Mouse (Mus musculus) forebrain, embryonic 15.5 days (tissue): ENCODE measurements around the gene Rasl11b. TPM values are rescaled to one million over a fixed set of nuclear protein-coding genes. Genes with fewer than 3 reads are reported as not detected.

Experiments
- ATAC-seq: fragments of 200-750 bp; cut with Nextera tagmentation; replicated peaks from 2 replicates; pipeline ENCODE4 v1.8.0; 2017; ENCODE audit warnings: mild to moderate bottlenecking, moderate TSS enrichment, moderate library complexity
- H3K27ac ChIP-seq: fragments of 300-500 bp; sonication (generic); replicated peaks from 2 replicates; pipeline ENCODE4 v1.5.1; 2015; ENCODE audit warnings: mild to moderate bottlenecking, inconsistent platforms
- H3K27me3 ChIP-seq: fragments of 300-500 bp; sonication (generic); 2 replicates; pipeline ENCODE4 v1.6.1; 2015; ENCODE audit warnings: inconsistent platforms
- H3K36me3 ChIP-seq: fragments of 300-500 bp; sonication (generic); 2 replicates; pipeline ENCODE4 v1.6.1; 2015; ENCODE audit warnings: mild to moderate bottlenecking, inconsistent platforms
- H3K4me1 ChIP-seq: fragments of 300-500 bp; sonication (generic); 2 replicates; pipeline ENCODE4 v1.6.1; 2015; ENCODE audit warnings: inconsistent platforms
- H3K4me2 ChIP-seq: fragments of 300-500 bp; sonication (generic); replicated peaks from 2 replicates; pipeline ENCODE4 v1.6.1; 2015; ENCODE audit warnings: mild to moderate bottlenecking, inconsistent platforms
- H3K4me3 ChIP-seq: fragments of 300-500 bp; sonication (generic); 2 replicates; pipeline ENCODE4 v1.5.1; 2015; ENCODE audit warnings: mild to moderate bottlenecking, inconsistent platforms
- H3K9ac ChIP-seq: fragments of 300-500 bp; sonication (generic); replicated peaks from 2 replicates; pipeline ENCODE4 v1.6.1; 2015; ENCODE audit warnings: mild to moderate bottlenecking, inconsistent platforms
- H3K9me3 ChIP-seq: fragments of 300-500 bp; sonication (generic); 2 replicates; pipeline ENCODE4 v1.6.1; 2016; ENCODE audit warnings: inconsistent platforms
- WGBS: fragments of 180-500 bp; shearing (Covaris S2); methylation state at CpG from one replicate; pipeline ENCODE4 v1.1.7; 2015; ENCODE audit warnings: mixed read lengths; 5-methylcytosine and 5-hydroxymethylcytosine counted together
- polyA plus RNA-seq: library from polyadenylated mRNA; unstranded; fragments of >200 nt; fragmentation: Nextera tagmentation; extraction: Ambion mirVana; gene quantifications from 2 replicates; pipeline ENCODE4 v1.2.1, GENCODE M21; 2015

Rasl11b gene
- polyA plus RNA-seq, result 30.9 TPM in 2 replicates

GRCm38 (mm10) chr5:74194841-74195613 lies at the start of gene Rasl11b:
Gene Rasl11b, plus strand, starts transcription at chr5:74195286.
- Histone ChIP-seq H3K4me2 (peak within 1 kb of the TSS; percentile 88), H3K36me3 (no peaks in the 10 kb centered on the region), H3K9ac (peak within 1 kb of the TSS; percentile 88), H3K27ac (peak within 1 kb of the TSS; percentile 74), H3K9me3 (no peaks in the 10 kb centered on the region), H3K4me3 (peak within 1 kb of the TSS; percentile 92), H3K27me3 (no peaks in the 10 kb centered on the region), H3K4me1 (peaks cover 42% of the 10 kb centered on the region)
- ATAC-seq, result peak; percentile 97
- under 1% methylated on average over 81 of the region's 82 CpGs for WGBS

GRCm38 (mm10) chr5:74147631-74148030 lies 47.5 kb upstream of the Rasl11b start:
- no peak overlapping the region for H3K4me2 ChIP-seq
- H3K36me3 ChIP-seq, result no peaks in the 10 kb centered on the region
- H3K27me3 ChIP-seq, result no peaks in the 10 kb centered on the region
- no peaks in the 10 kb centered on the region for H3K4me1 ChIP-seq
- no peak overlapping the region for H3K27ac ChIP-seq
- no peak for ATAC-seq
- WGBS, result 92% methylated on average over 10 of the region's 10 CpGs
- H3K9me3 ChIP-seq, result no peaks in the 10 kb centered on the region
- no peak overlapping the region for H3K4me3 ChIP-seq
- no peak overlapping the region for H3K9ac ChIP-seq

GRCm38 (mm10) chr5:74149975-74150374 lies 45.1 kb upstream of the Rasl11b start:
- Histone ChIP-seq H3K4me2 (no peak overlapping the region), H3K36me3 (no peaks in the 10 kb centered on the region), H3K27me3 (no peaks in the 10 kb centered on the region), H3K9ac (no peak overlapping the region), H3K4me3 (no peak overlapping the region), H3K9me3 (no peaks in the 10 kb centered on the region), H3K27ac (no peak overlapping the region), H3K4me1 (no peaks in the 10 kb centered on the region)
- WGBS, result 84% methylated on average over 6 of the region's 6 CpGs
- no peak for ATAC-seq

- ATAC-seq, result no peak
- Histone ChIP-seq H3K27ac (no peak overlapping the region), H3K9ac (no peak overlapping the region), H3K36me3 (no peaks in the 10 kb centered on the region), H3K4me2 (no peak overlapping the region), H3K4me3 (no peak overlapping the region), H3K4me1 (no peaks in the 10 kb centered on the region), H3K27me3 (no peaks in the 10 kb centered on the region), H3K9me3 (no peaks in the 10 kb centered on the region)
- WGBS, result 84% methylated on average over 11 of the region's 11 CpGs
These were observed 43.3 kb upstream of the Rasl11b start for GRCm38 (mm10) chr5:74151774-74152173.

GRCm38 (mm10) chr5:74155860-74156351 lies 39.2 kb upstream of the Rasl11b start:
- no peaks in the 10 kb centered on the region for H3K27me3 ChIP-seq
- no peak overlapping the region for H3K27ac ChIP-seq
- H3K36me3 ChIP-seq, result no peaks in the 10 kb centered on the region
- H3K4me3 ChIP-seq, result no peak overlapping the region
- H3K9me3 ChIP-seq, result no peaks in the 10 kb centered on the region
- 73% methylated on average over 7 of the region's 7 CpGs for WGBS
- H3K4me2 ChIP-seq, result no peak overlapping the region
- no peak overlapping the region for H3K9ac ChIP-seq
- no peaks in the 10 kb centered on the region for H3K4me1 ChIP-seq
- ATAC-seq, result no peak

GRCm38 (mm10) chr5:74158929-74159632 lies 36.0 kb upstream of the Rasl11b start:
- no peak overlapping the region for H3K4me2 ChIP-seq
- no peak overlapping the region for H3K9ac ChIP-seq
- H3K27ac ChIP-seq, result no peak overlapping the region; the same call in 1 of the 2 replicates
- no peak overlapping the region for H3K4me3 ChIP-seq
- H3K27me3 ChIP-seq, result no peaks in the 10 kb centered on the region
- no peaks in the 10 kb centered on the region for H3K9me3 ChIP-seq
- no peaks in the 10 kb centered on the region for H3K36me3 ChIP-seq
- 82% methylated on average over 6 of the region's 6 CpGs for WGBS
- no peak for ATAC-seq
- H3K4me1 ChIP-seq, result peaks cover 12% of the 10 kb centered on the region

DNA sequence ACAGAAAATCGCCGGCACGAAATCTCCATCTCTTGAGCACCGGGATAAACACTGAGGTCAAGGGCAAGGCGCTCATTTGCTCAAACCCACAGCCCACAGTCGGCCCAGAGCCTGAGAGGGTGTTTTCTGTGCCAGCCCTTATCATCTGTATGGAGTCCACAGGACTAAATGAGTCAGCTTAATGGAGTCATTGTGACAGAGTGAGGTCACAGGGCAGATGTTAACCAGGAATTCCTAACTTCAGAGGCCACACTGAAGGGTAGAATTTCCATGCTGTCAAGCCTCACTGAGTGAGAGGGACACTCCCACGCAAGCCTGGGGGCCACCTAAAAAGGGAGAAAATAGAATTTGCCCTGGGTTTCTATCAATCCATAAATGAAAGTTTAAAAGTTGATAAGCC lies 35.2 kb upstream of the Rasl11b start:
- Histone ChIP-seq H3K27me3 (no peaks in the 10 kb centered on the region), H3K9ac (no peak overlapping the region), H3K36me3 (no peaks in the 10 kb centered on the region), H3K4me3 (no peak overlapping the region), H3K4me2 (no peak overlapping the region), H3K27ac (no peak overlapping the region), H3K4me1 (peaks cover 12% of the 10 kb centered on the region), H3K9me3 (no peaks in the 10 kb centered on the region)
- 83% methylated on average over 7 of the region's 7 CpGs for WGBS
- ATAC-seq, result no peak

DNA sequence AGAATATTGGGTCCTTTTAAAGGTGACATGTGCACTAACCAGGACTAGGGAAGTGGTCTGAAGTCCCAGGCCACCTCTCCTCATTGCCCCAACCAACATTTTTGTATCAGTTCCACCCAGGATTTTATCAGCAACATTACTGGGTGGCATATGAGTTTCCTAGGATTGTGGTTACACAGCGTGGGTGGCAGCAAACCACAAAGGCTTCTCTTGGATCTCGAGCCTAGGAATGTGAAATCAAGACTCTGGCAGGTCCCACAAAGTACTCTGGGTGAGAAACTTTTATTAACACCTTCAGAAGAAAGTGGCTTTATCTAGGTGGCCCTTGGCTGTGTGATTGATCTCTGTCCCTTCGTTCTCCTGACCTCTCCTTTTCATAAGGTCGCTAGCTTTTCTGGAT lies 34.7 kb upstream of the Rasl11b start:
- Histone ChIP-seq H3K9ac (no peak overlapping the region), H3K4me1 (peaks cover 12% of the 10 kb centered on the region), H3K4me3 (no peak overlapping the region), H3K27ac (no peak overlapping the region), H3K27me3 (no peaks in the 10 kb centered on the region), H3K4me2 (no peak overlapping the region), H3K9me3 (no peaks in the 10 kb centered on the region), H3K36me3 (no peaks in the 10 kb centered on the region)
- no peak for ATAC-seq
- WGBS, result 86% methylated on average over 4 of the region's 4 CpGs

DNA sequence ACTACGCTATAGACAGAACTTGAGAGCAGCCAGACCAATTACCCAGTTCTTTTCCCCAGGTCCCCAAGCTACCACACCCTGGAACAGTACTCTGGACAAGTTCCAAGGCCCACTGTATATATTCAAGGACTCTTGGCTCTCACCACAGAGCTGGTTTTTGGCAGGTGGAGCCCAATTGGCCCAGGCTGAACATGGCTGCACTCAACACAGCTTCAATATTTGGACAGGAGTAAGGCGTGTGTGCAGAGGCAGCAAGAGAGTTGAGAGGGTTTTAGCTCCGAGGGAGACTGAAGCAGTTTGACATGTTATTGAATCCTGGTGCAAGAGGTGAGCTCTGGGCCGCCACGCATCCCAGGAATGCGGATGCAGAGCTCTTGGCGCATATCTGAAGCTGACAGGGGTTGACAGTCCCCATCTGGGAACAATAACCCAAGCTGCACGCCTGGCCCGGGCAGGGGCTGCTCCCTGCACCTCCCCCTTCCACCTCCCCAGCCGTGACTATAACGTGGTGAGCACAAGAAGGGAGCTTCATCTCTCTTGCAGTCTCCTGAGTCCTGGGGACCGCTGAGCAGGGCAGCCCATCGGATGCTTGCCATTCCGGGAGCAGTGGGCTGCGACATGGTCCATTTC lies 33.7 kb upstream of the Rasl11b start:
- Histone ChIP-seq H3K9me3 (no peaks in the 10 kb centered on the region), H3K4me1 (peaks cover 12% of the 10 kb centered on the region), H3K4me2 (peak overlapping the region; percentile 35), H3K4me3 (no peak overlapping the region), H3K27me3 (no peaks in the 10 kb centered on the region), H3K36me3 (no peaks in the 10 kb centered on the region), H3K9ac (peak overlapping the region; percentile 26; the same call in 1 of the 2 replicates), H3K27ac (no peak overlapping the region)
- 21% methylated on average over 15 of the region's 15 CpGs for WGBS
- peak; percentile 92 for ATAC-seq

DNA sequence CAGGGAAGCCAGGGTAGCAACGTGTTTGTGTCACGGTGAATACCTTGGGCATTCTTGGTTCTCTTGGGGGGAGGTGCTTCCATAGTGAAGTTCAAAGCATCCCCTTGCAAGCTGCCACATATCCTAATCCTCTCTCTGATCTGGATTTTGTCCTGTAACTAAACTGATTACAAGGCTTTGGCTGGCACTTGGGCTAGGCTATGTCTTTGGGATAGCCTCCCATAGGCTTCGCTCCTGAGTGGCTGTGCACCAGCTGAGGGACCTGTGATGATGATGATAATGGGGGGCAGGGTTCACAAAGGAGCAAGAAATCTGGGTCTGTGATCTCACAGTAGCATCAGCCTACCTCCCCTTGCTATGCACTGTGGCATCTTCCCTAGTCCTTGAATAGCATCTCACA lies 33.1 kb upstream of the Rasl11b start:
- peak overlapping the region; percentile 26; the same call in 1 of the 2 replicates for H3K9ac ChIP-seq
- no peaks in the 10 kb centered on the region for H3K9me3 ChIP-seq
- H3K27me3 ChIP-seq, result no peaks in the 10 kb centered on the region
- WGBS, result 45% methylated on average over 3 of the region's 3 CpGs
- H3K4me1 ChIP-seq, result peaks cover 12% of the 10 kb centered on the region
- no peak overlapping the region for H3K27ac ChIP-seq
- ATAC-seq, result no peak
- H3K36me3 ChIP-seq, result no peaks in the 10 kb centered on the region
- peak overlapping the region; percentile 35 for H3K4me2 ChIP-seq
- no peak overlapping the region for H3K4me3 ChIP-seq

GRCm38 (mm10) chr5:74163141-74163540 lies 31.9 kb upstream of the Rasl11b start:
- WGBS, result 86% methylated on average over 6 of the region's 6 CpGs
- H3K4me1 ChIP-seq, result peaks cover 12% of the 10 kb centered on the region

GRCm38 (mm10) chr5:74164547-74164946 lies 30.5 kb upstream of the Rasl11b start:
- Histone ChIP-seq H3K36me3 (no peaks in the 10 kb centered on the region), H3K9me3 (no peaks in the 10 kb centered on the region), H3K27me3 (no peaks in the 10 kb centered on the region), H3K4me1 (peaks cover 12% of the 10 kb centered on the region), H3K27ac (no peak overlapping the region), H3K4me2 (no peak overlapping the region), H3K4me3 (no peak overlapping the region), H3K9ac (no peak overlapping the region)
- ATAC-seq, result no peak
- 91% methylated on average over 7 of the region's 7 CpGs for WGBS

More at GRCm38 (mm10) chr5:74163141-74163540, 31.9 kb upstream of the Rasl11b start:
- ATAC-seq, result no peak
- H3K4me3 ChIP-seq, result no peak overlapping the region
- no peak overlapping the region for H3K9ac ChIP-seq
- no peaks in the 10 kb centered on the region for H3K36me3 ChIP-seq
- no peaks in the 10 kb centered on the region for H3K27me3 ChIP-seq
- H3K9me3 ChIP-seq, result no peaks in the 10 kb centered on the region
- no peak overlapping the region for H3K4me2 ChIP-seq
- H3K27ac ChIP-seq, result no peak overlapping the region
